Mouse (Mus musculus): ENCODE data around the gene Dcst1.

Dcst1 gene

GRCm38 (mm10) chr3:89351271-89351670 lies 13.8 kb downstream of the Dcst1 start:
- Histone ChIP-seq H3K4me3 (replicated peaks; ENCODE audit: low read length) (no peak overlapping the region), H3K27me3 (ENCODE audit: insufficient read depth, low read length) (peaks cover 81% of the 10 kb centered on the region), H3K36me3 (ENCODE audit: insufficient read depth, low read length) (peaks cover 19% of the 10 kb centered on the region), H3K4me1 (replicated peaks; ENCODE audit: low read depth, low read length) (peaks cover 58% of the 10 kb centered on the region), H3K9me3 (ENCODE audit: low read length) (no peaks in the 10 kb centered on the region)
- no peak for TF ChIP-seq POU5F1 (IDR thresholded peaks at IDR 0.05; ENCODE audit: borderline replicate concordance, low read length)
- no peak for TF ChIP-seq NANOG (IDR thresholded peaks at IDR 0.05; ENCODE audit: borderline replicate concordance, low read length)
- TF ChIP-seq CTCF (conservative IDR thresholded peaks at IDR 0.05; ENCODE audit: low read length) = no peak

DNA sequence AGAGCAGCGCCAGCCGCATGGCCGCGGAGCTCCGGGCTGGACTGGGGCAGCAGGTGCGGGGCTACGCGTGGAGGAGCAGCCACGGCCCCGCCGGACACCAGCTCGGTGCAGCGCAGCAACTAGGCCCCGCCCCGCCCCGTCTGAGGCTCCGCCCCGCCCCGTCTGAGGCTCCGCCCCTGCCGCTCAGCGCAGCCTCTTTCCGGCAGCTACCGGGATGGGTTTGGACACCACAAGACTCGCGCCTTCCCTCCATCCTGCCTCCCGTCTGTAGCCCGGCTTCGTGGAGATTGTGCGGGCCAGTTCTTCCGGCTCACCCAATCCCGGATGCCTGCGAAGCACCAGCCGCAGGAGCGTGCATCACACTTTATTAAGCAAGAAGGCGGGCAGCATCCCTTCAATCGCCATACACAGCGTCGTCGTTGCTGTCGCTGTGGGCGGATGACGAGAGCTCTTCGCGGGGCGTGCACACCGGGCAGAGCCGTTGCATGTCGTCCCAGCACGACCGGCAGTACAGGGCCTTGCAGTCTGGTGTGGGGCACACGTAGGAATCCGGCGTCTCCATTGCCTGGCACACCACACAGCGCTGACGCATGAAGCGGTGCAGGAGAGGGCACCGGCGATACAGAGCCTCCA lies 15.1 kb downstream of the Dcst1 start, which contains the start of gene Adam15:
Adam15 (minus strand) TSS at position 128 of the 633 bp plus-strand sequence.
- Histone ChIP-seq H3K27me3 (ENCODE audit: insufficient read depth, low read length) (peaks cover 69% of the 10 kb centered on the region), H3K4me1 (replicated peaks; ENCODE audit: low read depth, low read length) (peaks cover 51% of the 10 kb centered on the region), H3K9me3 (ENCODE audit: low read length) (no peaks in the 10 kb centered on the region), H3K36me3 (ENCODE audit: insufficient read depth, low read length) (peaks cover 29% of the 10 kb centered on the region), H3K4me3 (replicated peaks; ENCODE audit: low read length) (peak within 1 kb of the TSS; percentile 93)
- TF ChIP-seq POU5F1 (IDR thresholded peaks at IDR 0.05; ENCODE audit: borderline replicate concordance, low read length) (no peak), NANOG (IDR thresholded peaks at IDR 0.05; ENCODE audit: borderline replicate concordance, low read length) (no peak), CTCF (conservative IDR thresholded peaks at IDR 0.05; ENCODE audit: low read length) (no peak)

- no peaks in the 10 kb centered on the region for H3K9me3 ChIP-seq (ENCODE audit: low read length)
- H3K27me3 ChIP-seq (ENCODE audit: insufficient read depth, low read length) = peaks cover 67% of the 10 kb centered on the region
- no peak for TF ChIP-seq CTCF (conservative IDR thresholded peaks at IDR 0.05; ENCODE audit: low read length)
- no peak for TF ChIP-seq POU5F1 (IDR thresholded peaks at IDR 0.05; ENCODE audit: borderline replicate concordance, low read length)
- TF ChIP-seq NANOG (IDR thresholded peaks at IDR 0.05; ENCODE audit: borderline replicate concordance, low read length) = no peak
- peaks cover 37% of the 10 kb centered on the region for H3K36me3 ChIP-seq (ENCODE audit: insufficient read depth, low read length)
- peak overlapping the region; percentile 93 for H3K4me3 ChIP-seq (replicated peaks; ENCODE audit: low read length)
- peaks cover 44% of the 10 kb centered on the region for H3K4me1 ChIP-seq (replicated peaks; ENCODE audit: low read depth, low read length)
These were observed 15.9 kb downstream of the Dcst1 start for GRCm38 (mm10) chr3:89348911-89349868.

- peaks cover 33% of the 10 kb centered on the region for H3K4me1 ChIP-seq (replicated peaks; ENCODE audit: low read depth, low read length)
- no peak overlapping the region for H3K4me3 ChIP-seq (replicated peaks; ENCODE audit: low read length)
- peaks cover 55% of the 10 kb centered on the region for H3K27me3 ChIP-seq (ENCODE audit: insufficient read depth, low read length)
- TF ChIP-seq NANOG (IDR thresholded peaks at IDR 0.05; ENCODE audit: borderline replicate concordance, low read length) = no peak
- TF ChIP-seq CTCF (conservative IDR thresholded peaks at IDR 0.05; ENCODE audit: low read length) = no peak
- no peak for TF ChIP-seq POU5F1 (IDR thresholded peaks at IDR 0.05; ENCODE audit: borderline replicate concordance, low read length)
- no peaks in the 10 kb centered on the region for H3K9me3 ChIP-seq (ENCODE audit: low read length)
- peaks cover 50% of the 10 kb centered on the region for H3K36me3 ChIP-seq (ENCODE audit: insufficient read depth, low read length)
These were observed 17.1 kb downstream of the Dcst1 start for GRCm38 (mm10) chr3:89347916-89348315.

DNA sequence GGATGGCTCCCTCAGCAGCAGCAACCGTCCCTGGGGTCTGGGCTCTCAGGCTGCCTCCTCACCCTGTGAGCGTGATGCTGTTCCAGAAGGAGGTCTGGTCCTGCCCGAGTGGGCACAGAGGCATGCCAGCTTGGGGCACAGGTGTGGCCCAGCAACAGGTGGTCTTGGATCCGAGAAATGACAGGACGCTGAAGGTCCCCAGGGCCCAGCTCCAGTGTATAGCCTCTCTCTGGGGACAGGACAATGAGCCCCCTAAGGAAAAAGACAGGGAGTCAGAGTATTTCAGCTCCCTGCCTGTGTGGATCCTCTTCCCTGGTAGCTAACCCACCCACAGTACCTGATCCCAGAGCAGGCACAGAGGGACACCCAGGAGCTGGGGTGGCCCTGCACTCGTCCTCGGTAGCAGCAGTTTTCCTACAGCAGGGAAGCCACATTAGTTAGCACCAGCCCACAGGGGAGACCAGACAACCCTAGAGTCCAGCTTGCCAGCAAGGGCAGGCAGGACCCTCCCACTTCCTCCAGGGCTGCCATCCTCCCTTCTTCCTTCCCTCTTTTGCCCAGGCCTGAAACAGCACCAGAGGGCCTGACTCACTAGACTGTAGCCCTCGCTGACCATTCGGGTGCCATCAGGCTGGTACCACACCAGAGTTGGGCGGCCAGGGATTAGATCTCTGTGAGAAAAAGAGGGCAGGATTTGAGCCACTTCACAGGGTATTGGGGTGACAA lies 18.1 kb downstream of the Dcst1 start:
- TF ChIP-seq CTCF (conservative IDR thresholded peaks at IDR 0.05; ENCODE audit: low read length) (no peak), NANOG (IDR thresholded peaks at IDR 0.05; ENCODE audit: borderline replicate concordance, low read length) (no peak), POU5F1 (IDR thresholded peaks at IDR 0.05; ENCODE audit: borderline replicate concordance, low read length) (no peak)
- Histone ChIP-seq H3K27me3 (ENCODE audit: insufficient read depth, low read length) (peaks cover 45% of the 10 kb centered on the region), H3K9me3 (ENCODE audit: low read length) (no peaks in the 10 kb centered on the region), H3K4me3 (replicated peaks; ENCODE audit: low read length) (no peak overlapping the region), H3K4me1 (replicated peaks; ENCODE audit: low read depth, low read length) (peaks cover 30% of the 10 kb centered on the region), H3K36me3 (ENCODE audit: insufficient read depth, low read length) (peaks cover 59% of the 10 kb centered on the region)

DNA sequence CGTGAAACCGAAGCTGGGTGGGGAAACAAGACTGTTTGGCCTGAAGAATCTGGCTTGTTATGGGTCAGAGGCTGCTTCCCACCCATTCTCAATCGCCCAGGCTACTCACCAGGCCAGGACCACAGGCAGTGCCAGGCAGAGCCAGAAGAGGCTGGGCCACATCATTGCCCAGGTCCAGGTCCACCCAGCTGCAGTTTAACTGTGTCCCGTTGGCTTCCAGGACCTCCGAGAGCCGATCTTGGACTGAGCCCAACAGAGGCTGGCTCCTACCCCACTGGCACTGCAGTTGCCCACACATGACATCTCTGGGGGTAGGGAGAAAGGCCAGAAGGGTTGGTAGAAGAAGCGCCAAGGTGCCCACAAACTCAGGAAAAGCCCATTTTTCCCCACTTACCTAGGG lies 21.8 kb downstream of the Dcst1 start:
- Histone ChIP-seq H3K4me3 (replicated peaks; ENCODE audit: low read length) (no peak overlapping the region), H3K27me3 (ENCODE audit: insufficient read depth, low read length) (peaks cover 15% of the 10 kb centered on the region), H3K4me1 (replicated peaks; ENCODE audit: low read depth, low read length) (peaks cover 37% of the 10 kb centered on the region), H3K36me3 (ENCODE audit: insufficient read depth, low read length) (peaks cover 72% of the 10 kb centered on the region), H3K9me3 (ENCODE audit: low read length) (no peaks in the 10 kb centered on the region)
- TF ChIP-seq CTCF (conservative IDR thresholded peaks at IDR 0.05; ENCODE audit: low read length) = no peak

DNA sequence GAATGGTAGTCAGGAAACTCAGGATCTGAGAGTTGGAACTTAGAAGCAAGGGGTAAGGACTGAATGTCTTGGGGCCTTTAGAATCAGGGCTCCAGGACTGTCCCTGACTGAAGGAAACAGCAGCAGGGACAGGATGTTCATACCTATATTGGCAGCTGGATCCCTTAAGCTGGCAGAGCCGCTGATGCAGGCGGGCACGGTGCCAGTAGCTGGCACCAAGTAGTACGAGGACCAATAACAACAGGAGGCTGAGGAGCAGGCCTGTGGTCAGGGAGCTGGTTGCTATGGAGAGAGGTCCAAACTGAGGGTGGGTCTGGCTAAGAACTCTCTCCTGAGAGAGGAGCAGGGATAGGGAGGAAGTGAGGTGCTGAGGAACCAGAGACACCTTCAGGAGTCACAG lies 23.3 kb downstream of the Dcst1 start:
- peaks cover 39% of the 10 kb centered on the region for H3K4me1 ChIP-seq (replicated peaks; ENCODE audit: low read depth, low read length)
- TF ChIP-seq CTCF (conservative IDR thresholded peaks at IDR 0.05; ENCODE audit: low read length) (no peak), POU5F1 (IDR thresholded peaks at IDR 0.05; ENCODE audit: borderline replicate concordance, low read length) (no peak), NANOG (IDR thresholded peaks at IDR 0.05; ENCODE audit: borderline replicate concordance, low read length) (no peak)
- H3K9me3 ChIP-seq (ENCODE audit: low read length) = no peaks in the 10 kb centered on the region
- no peak overlapping the region for H3K4me3 ChIP-seq (replicated peaks; ENCODE audit: low read length)
- peaks cover 2% of the 10 kb centered on the region; the same call in 1 of the 2 replicates for H3K27me3 ChIP-seq (ENCODE audit: insufficient read depth, low read length)
- H3K36me3 ChIP-seq (ENCODE audit: insufficient read depth, low read length) = peaks cover 59% of the 10 kb centered on the region

DNA sequence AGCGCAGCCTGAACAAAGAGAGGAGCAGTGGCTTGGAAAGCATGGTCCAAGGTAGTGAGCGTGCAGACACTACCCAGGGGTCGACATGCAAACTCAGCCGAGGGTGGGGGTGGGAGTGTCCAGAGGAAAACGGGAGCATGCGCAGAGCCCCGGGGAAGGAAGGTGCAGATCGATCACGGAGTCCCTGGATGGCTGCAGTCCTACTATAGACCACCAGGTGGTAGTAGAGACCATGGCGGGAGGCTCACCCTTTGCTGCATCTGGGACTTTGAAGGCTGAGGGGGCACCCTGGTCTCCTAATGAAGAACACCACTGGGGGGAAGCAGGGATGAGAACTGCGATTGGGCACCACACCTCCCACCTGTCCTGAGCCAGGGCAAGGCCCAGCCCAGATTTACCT lies 24.6 kb downstream of the Dcst1 start:
- Histone ChIP-seq H3K4me1 (replicated peaks; ENCODE audit: low read depth, low read length) (peaks cover 51% of the 10 kb centered on the region), H3K27me3 (ENCODE audit: insufficient read depth, low read length) (no peaks in the 10 kb centered on the region), H3K4me3 (replicated peaks; ENCODE audit: low read length) (peak overlapping the region; percentile 72), H3K9me3 (ENCODE audit: low read length) (no peaks in the 10 kb centered on the region), H3K36me3 (ENCODE audit: insufficient read depth, low read length) (peaks cover 49% of the 10 kb centered on the region)
- peak; percentile 92 for TF ChIP-seq CTCF (conservative IDR thresholded peaks at IDR 0.05; ENCODE audit: low read length)
- no peak for TF ChIP-seq POU5F1 (IDR thresholded peaks at IDR 0.05; ENCODE audit: borderline replicate concordance, low read length)
